Mouse (Mus musculus) cerebellum, adult (tissue): ENCODE measurements around the gene Krt19.

ENCODE experiments used
- ATAC-seq: cut with Nextera tagmentation; 2 replicates; pipeline ENCODE4 v1.9.2; 2017; ENCODE audit warnings: mild to moderate bottlenecking, moderate library complexity, mixed read lengths; ENCODE audit not compliant: insufficient number of reproducible peaks, low FRiP score, low TSS enrichment

Krt19 gene

GRCm38 (mm10) chr11:100148615-100149330 is at the start of gene Krt19:
Gene Krt19 (minus strand): TSS chr11:100148665.
- no peak for ATAC-seq

- no peak for ATAC-seq
These were observed 44.5 kb upstream of the Krt19 start, which contains the start of gene Krt9 for GRCm38 (mm10) chr11:100192992-100193391. Gene Krt9 (minus strand): TSS chr11:100193246.

- no peak for ATAC-seq
These were observed 43.4 kb upstream of the Krt19 start for GRCm38 (mm10) chr11:100191820-100192219.

GRCm38 (mm10) chr11:100186736-100187135 is 38.3 kb upstream of the Krt19 start:
- no peak for ATAC-seq

- ATAC-seq: no peak
These were observed 33.3 kb upstream of the Krt19 start for GRCm38 (mm10) chr11:100181725-100182124.

DNA sequence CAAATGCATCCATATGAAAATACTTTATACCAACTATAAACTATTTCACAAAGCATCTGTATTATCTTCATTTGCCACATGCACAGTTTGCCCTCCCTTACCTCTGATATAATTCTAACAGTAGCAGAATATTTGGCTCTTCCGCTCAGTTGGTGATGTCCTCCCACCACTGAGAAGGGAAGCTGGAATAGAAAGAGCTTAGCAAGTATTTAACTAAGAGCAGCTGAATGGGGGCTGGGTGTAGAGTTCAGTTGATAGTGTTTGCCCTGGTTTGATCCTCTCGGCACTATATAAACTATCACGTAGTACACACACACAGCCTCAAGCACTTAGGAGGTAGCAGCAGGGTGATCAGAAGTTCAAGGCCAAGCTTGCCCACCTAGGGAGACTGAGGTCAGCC is 30.8 kb upstream of the Krt19 start:
- no peak for ATAC-seq

GRCm38 (mm10) chr11:100178307-100178706 is 29.8 kb upstream of the Krt19 start:
- no peak for ATAC-seq

- no peak for ATAC-seq
These were observed 28.3 kb upstream of the Krt19 start for GRCm38 (mm10) chr11:100176791-100177190.

DNA sequence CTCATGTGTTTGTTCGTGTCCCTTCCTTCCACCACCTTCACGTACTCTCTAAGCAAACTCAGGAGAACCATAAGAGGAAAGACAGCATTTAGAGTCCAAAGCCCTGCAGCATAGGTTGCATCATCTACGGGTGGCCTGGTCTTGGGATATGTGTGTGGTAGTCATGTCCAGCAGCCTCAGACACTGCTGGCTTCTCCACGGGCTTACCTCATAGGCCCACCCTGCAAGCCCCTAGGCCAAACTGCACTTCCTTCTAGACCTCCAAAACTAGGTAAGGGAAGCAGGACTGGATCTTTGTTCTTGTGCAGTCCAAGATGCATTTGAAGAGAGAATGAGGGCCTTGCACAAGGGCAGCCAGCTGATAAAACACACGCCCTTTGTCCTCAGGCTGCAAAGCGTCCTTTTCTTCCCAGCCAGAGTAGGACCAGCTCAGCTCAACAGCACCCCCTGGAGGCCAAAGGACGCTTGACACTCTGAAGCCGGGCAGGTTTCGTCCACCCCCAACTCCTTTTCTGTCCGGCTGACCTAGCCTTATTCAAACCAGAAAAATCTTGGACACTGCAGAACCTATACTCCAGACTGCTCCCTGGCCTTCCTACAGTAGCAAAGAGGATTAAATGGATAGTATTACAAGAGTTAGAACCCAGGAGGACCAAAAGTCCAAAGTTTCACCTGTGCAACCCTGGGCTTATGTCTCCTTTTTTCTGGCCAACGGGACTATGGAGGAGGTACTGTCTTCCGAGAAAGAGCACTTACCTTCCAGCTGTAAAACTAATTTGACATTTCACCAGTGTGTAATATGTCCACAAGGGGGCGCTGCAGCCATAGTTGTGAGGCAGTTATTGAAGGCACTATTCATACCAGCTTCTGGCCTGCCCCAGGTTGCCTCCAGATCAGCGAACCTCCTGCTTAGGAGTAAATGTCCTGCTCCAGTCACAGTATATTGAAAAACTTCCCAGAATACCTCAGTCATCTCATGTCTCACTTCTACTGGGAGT is 20.6 kb upstream of the Krt19 start:
- no peak for ATAC-seq

GRCm38 (mm10) chr11:100168071-100168470 is 19.6 kb upstream of the Krt19 start:
- ATAC-seq: no peak

DNA sequence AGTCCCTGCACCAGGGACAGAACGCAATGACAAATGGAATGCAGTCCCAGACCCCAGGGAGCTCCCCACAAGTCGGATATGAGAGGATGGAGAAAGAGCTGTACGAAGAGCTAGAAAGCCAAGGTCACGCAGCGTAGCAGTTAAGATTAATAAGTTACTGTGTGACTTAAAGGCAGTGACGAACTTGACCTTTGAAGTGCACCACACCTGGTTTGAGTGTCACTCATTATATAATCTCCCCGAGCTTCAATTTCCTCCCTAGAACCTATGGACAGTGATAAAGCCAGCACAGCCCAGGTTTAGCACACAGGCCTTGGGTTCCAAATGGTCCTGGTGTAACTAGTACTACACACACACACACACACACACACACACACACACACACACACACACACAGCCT is 15.9 kb upstream of the Krt19 start:
- ATAC-seq: no peak

DNA sequence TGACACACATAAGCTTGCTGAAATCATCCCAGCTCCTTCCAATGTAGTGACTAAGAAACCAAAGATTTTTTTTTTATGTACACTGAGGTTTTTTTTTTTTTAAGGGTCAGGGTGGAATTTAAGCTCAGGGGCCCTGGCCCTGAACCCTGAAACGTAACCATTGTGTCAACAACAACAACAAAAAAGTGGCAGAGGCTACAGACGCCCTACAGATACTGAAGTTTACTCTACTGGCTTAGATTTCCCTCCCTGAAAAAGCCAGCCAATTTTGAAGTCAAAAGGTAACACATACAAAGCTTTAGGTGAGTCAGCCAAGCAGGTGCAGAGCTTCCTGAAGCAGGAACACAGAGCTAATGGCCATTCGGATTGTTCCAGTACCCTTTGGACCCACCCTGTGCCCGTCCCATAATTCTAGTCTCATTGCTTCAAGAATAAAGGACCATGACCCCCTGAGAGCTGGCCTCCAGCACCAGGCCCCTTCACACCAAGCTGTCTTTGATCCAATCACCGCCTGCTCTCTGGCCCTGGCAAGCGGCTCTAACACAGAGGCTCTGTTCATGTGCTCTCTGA is 9.5 kb upstream of the Krt19 start:
- ATAC-seq: no peak

DNA sequence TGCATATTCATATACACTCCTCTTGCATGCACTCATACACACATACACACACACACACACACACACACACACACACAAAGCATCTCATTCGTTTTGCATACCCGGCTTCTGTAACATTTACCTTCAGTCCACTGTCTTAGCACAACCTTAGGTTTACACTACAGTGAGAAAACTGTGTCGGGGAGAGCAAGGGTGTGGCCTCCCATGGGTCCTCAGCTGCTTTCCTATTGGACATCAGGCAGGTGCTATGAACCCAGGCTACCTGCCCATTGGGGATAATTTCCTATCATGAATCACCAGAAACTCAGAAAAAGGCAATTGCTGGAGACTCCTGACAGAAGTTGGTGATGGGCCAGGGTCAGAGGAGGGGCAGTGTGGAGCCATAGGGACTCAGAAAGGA is 8.9 kb upstream of the Krt19 start:
- ATAC-seq: no peak

- ATAC-seq: no peak
These were observed 7.2 kb upstream of the Krt19 start for GRCm38 (mm10) chr11:100155497-100156255.

DNA sequence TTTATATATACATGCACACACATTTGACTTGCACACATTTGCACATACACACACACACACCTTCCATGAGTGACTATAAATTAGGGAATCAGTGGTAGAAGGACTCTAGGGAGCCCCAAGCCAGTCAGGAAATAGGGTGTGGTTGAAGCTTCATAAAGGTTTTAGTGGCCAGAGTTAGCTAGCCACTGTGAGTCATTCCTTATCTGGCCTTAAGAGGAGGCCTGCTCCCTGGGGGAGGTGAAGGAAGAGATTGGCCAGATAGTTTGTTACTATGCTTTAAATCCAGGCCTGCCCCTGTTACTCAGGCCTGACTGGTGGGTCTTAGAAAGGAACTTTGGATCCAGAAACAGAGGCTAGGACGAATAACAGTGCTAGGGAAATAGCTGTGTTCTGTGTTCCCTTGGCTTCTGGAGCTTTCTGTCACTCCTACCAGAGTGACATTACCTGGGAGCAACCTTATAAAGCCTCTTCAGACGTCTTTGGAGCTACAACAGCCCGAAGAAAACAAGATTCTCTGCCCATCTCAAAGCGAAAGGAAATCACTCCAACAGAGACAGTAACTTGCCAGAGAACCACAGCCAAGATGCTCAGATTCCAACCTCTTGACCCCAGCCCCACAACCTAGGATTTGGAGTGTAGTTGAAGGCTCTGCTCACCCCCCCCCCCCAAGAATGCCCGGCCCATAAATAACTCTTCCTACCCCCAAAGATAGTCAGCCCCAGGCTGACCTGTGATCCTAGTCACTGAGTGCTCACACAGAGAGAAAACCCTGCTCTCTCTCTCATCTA is 705 bp downstream of the Krt19 start:
- no peak for ATAC-seq

DNA sequence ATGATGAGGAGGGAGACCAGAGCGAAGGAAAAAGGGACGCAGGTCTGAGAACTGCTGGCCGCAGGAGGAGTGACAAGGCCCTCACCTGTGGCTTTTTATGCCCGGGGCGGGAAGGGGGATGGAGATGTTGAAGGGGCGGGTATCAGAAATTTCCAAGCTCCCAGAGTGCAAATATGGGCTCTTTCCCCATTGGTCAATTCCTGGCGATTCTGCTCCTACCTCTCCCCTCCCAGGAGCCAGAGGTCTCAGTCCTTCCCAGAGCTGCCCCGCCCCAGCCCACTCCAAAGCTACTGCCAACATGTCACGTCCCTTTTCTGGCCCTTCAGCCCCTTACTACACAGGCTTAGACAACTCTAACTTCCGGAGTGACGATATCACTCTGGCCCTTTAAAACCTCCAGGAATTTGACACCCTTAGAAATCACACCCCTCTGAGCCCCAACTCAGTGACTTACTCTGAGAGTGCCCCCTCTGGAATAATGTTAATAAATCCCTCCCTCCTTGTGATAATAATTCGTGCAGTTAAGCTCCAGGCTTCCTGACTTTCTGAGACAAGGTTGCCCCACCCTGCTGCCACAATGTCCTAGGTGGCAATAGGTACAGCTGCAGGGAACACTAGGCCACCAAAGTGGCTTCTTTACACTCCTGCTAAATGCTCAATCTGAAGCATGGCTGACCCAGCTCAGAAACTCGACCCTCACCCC is 2.5 kb downstream of the Krt19 start:
- ATAC-seq: no peak

- no peak for ATAC-seq
These were observed 3.4 kb downstream of the Krt19 start for GRCm38 (mm10) chr11:100145104-100145503.

GRCm38 (mm10) chr11:100140966-100141365 is 7.5 kb downstream of the Krt19 start:
- ATAC-seq: no peak

- no peak for ATAC-seq
These were observed 9.1 kb downstream of the Krt19 start for GRCm38 (mm10) chr11:100139391-100139790.
